Mouse (Mus musculus) limb, embryonic 14.5 days (tissue): ENCODE measurements around the gene Arl15. TPM values are rescaled to one million over a fixed set of nuclear protein-coding genes. Genes with fewer than 3 reads are reported as not detected.

ENCODE experiments used
- ATAC-seq: fragments of 200-750 bp; cut with Nextera tagmentation; 2 replicates; pipeline ENCODE4 v1.8.0; 2017; ENCODE audit warnings: low read depth, moderate number of reproducible peaks, moderate TSS enrichment; ENCODE audit not compliant: low FRiP score
- DNase-seq: peaks from one replicate; pipeline ENCODE4 v3.0.0-alpha.2; 2015; ENCODE audit warnings: low spot score
- H3K27ac ChIP-seq: fragments of 300-500 bp; sonication (generic); replicated peaks from 2 replicates; pipeline ENCODE4 v1.5.1; 2014; ENCODE audit warnings: low read depth, mild to moderate bottlenecking, low read length, moderate library complexity, mixed read lengths
- H3K27me3 ChIP-seq: fragments of 300-500 bp; sonication (generic); 2 replicates; pipeline ENCODE4 v1.6.1; 2014; ENCODE audit warnings: low read length, mixed read lengths; ENCODE audit not compliant: control insufficient read depth, insufficient read depth
- H3K36me3 ChIP-seq: fragments of 300-500 bp; sonication (generic); 2 replicates; pipeline ENCODE4 v1.6.1; 2014; ENCODE audit warnings: mild to moderate bottlenecking, low read length, moderate library complexity, mixed read lengths; ENCODE audit not compliant: control insufficient read depth, insufficient read depth
- H3K4me1 ChIP-seq: fragments of 300-500 bp; sonication (generic); 2 replicates; pipeline ENCODE4 v1.6.1; 2014; ENCODE audit warnings: antibody characterized with exemption, low read length, mixed read lengths; ENCODE audit not compliant: control insufficient read depth, insufficient read depth
- H3K4me2 ChIP-seq: fragments of 300-500 bp; sonication (generic); replicated peaks from 2 replicates; pipeline ENCODE4 v1.6.1; 2014; ENCODE audit warnings: low read depth, mild to moderate bottlenecking, low read length, moderate library complexity; ENCODE audit not compliant: severe bottlenecking
- H3K4me3 ChIP-seq: fragments of 300-500 bp; sonication (generic); replicated peaks from 2 replicates; pipeline ENCODE4 v1.5.1; 2014; ENCODE audit warnings: low read length
- H3K9ac ChIP-seq: fragments of 300-500 bp; sonication (generic); 2 replicates; pipeline ENCODE4 v1.6.1; 2014; ENCODE audit warnings: mild to moderate bottlenecking, low read depth, low read length, moderate library complexity; ENCODE audit not compliant: severe bottlenecking
- H3K9me3 ChIP-seq: fragments of 300-500 bp; sonication (generic); 2 replicates; pipeline ENCODE4 v1.6.1; 2016; ENCODE audit warnings: low read length; ENCODE audit not compliant: control insufficient read depth
- POLR2A ChIP-seq: fragments of 200-500 bp; IDR thresholded peaks from 2 replicates; pipeline ENCODE4 v1.8.0; 2012; ENCODE audit warnings: inconsistent platforms, mild to moderate bottlenecking, moderate library complexity, borderline replicate concordance; ENCODE audit not compliant: insufficient read depth, insufficient read length; ENCODE audit errors: extremely low read depth
- WGBS: fragments of 180-500 bp; shearing (Covaris S2); extraction: QIAGEN DNeasy Blood & Tissue Kit; methylation state at CpG from one replicate; pipeline ENCODE4 v1.1.7; 2014; 5-methylcytosine and 5-hydroxymethylcytosine counted together
- polyA plus RNA-seq, 2 experiments: library from polyadenylated mRNA; depleted of rRNA in 1 of 2; stranded (reverse) in 1 of 2; unstranded in 1 of 2; fragments of >200 nt; fragmentation: Nextera tagmentation in 1 of 2; extraction: Ambion mirVana in 1 of 2; gene quantifications; 2 replicates each; pipeline versions ENCODE4 v1.2.1 to v1.2.3; 2012 to 2014

Gene Arl15
- polyA plus RNA-seq, 2 experiments, result 10.1 to 10.7 TPM

DNA sequence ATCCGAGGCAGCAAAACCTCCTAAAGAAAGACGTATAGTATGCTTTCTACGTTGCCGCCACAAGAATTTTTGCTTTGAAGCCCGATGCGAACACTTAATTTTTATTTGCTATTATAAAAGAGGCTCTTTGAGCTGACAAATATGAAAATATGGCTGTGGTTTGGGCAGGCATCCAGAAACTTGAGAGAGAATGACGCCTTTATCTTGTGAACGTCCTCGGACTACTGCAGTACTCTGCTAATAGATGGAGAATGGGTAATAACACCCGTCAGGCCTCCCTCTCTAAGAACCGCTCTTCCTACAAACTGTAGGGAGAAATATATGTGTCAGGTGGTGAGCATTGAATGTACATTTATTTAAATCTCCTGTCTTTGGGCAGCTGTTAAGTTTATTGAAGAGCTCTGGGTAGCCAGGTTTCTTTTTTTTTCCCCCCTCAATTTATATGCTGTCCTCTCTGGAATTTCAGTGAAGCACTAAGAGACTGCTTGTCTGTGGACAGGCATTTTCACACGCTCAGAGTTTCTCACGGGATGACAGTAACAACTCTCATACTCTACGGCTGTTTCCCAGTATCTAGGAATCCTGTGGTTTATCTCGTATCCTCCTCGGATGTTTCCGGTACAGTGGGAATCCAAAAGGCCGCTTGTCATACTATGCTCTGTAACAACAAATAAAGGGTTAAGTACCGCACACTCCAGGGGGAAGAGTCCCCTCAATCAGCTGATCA, 324.0 kb downstream of the Arl15 start:
- H3K4me2 ChIP-seq, result no peak overlapping the region
- no peaks in the 10 kb centered on the region for H3K9me3 ChIP-seq
- no peaks in the 10 kb centered on the region for H3K36me3 ChIP-seq
- 0 out of 2 replicates have a peak overlapping the region, but pooled peaks have one; percentile 19 for H3K27ac ChIP-seq
- no peak overlapping the region for H3K4me3 ChIP-seq
- H3K4me1 ChIP-seq, result peaks cover 17% of the 10 kb centered on the region
- TF ChIP-seq POLR2A, result no peak
- no peak for ATAC-seq
- H3K9ac ChIP-seq, result no peak overlapping the region
- no peak for DNase-seq
- WGBS, result 65% methylated on average over 19 of the region's 19 CpGs
- no peaks in the 10 kb centered on the region for H3K27me3 ChIP-seq

DNA sequence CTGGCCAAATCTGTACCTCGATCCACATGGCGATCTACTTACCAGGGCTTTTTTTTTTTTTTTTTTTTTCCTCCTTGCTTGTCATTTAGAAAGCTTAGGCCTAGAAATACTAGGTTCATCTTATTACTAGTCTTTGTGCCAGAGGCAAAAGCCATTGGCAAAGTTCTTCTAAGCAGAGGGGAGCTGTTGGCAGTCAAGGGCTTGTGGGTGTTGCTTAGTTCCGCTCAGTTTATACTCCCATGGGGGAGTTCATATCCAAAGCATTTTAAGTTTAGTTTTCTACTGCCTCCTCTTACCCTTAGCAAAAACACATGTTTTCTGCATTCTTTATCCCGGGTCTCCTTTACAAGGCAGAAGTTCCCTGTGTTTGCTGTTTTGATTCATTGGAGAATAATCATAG, 325.5 kb downstream of the Arl15 start:
- Histone ChIP-seq H3K9me3 (no peaks in the 10 kb centered on the region), H3K27me3 (no peaks in the 10 kb centered on the region), H3K9ac (no peak overlapping the region), H3K4me1 (peaks cover 20% of the 10 kb centered on the region), H3K4me2 (no peak overlapping the region), H3K4me3 (no peak overlapping the region), H3K27ac (no peak overlapping the region), H3K36me3 (no peaks in the 10 kb centered on the region)
- ATAC-seq (no peak), DNase-seq (no peak)
- WGBS, result 72% methylated on average over 4 of the region's 4 CpGs
- no peak for TF ChIP-seq POLR2A

GRCm38 (mm10) chr13:114121591-114121990, 327.3 kb downstream of the Arl15 start:
- WGBS, result 91% methylated on average over 9 of the region's 9 CpGs
- no peak for ATAC-seq
- no peaks in the 10 kb centered on the region for H3K9me3 ChIP-seq
- no peak for TF ChIP-seq POLR2A
- H3K27me3 ChIP-seq, result no peaks in the 10 kb centered on the region
- H3K27ac ChIP-seq, result no peak overlapping the region
- no peak overlapping the region for H3K4me3 ChIP-seq
- peaks cover 25% of the 10 kb centered on the region for H3K4me1 ChIP-seq
- no peaks in the 10 kb centered on the region for H3K36me3 ChIP-seq
- no peak overlapping the region for H3K9ac ChIP-seq
- no peak for DNase-seq
- H3K4me2 ChIP-seq, result no peak overlapping the region

- Histone ChIP-seq H3K4me2 (no peak overlapping the region), H3K27me3 (no peaks in the 10 kb centered on the region), H3K4me3 (no peak overlapping the region), H3K9ac (no peak overlapping the region), H3K4me1 (peaks cover 21% of the 10 kb centered on the region), H3K27ac (no peak overlapping the region), H3K9me3 (0 out of 2 replicates have a peak, but pooled peaks cover 4% of the 10 kb centered on the region), H3K36me3 (no peaks in the 10 kb centered on the region)
- WGBS, result 84% methylated on average over 3 of the region's 3 CpGs
- no peak for TF ChIP-seq POLR2A
- ATAC-seq (no peak), DNase-seq (no peak)
Observed at GRCm38 (mm10) chr13:114123391-114123790, 329.1 kb downstream of the Arl15 start.

DNA sequence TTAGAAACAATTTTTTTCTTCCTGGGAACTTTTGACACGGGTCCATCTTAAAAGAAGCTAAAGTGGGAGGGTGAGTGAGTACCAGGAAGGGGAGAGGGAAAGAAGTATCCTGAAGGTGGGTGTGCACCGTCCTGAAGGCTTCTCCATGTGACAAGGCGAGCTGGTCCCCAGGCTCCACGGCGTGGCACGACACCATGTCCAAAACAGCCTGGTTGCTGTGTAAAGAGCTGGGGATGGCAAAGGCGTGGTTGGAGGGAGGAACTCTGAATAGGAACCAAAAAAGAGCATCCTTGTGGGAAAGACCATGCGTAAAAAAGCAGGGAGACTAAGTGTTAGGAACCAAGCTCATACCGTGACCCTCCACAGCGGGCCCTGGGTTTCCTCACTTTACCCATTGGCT, 330.1 kb downstream of the Arl15 start:
- Histone ChIP-seq H3K9ac (no peak overlapping the region), H3K4me3 (no peak overlapping the region), H3K27me3 (no peaks in the 10 kb centered on the region), H3K27ac (no peak overlapping the region), H3K4me2 (no peak overlapping the region), H3K36me3 (no peaks in the 10 kb centered on the region), H3K9me3 (0 out of 2 replicates have a peak, but pooled peaks cover 6% of the 10 kb centered on the region), H3K4me1 (peaks cover 11% of the 10 kb centered on the region; the same call in 1 of the 2 replicates)
- 88% methylated on average over 10 of the region's 10 CpGs for WGBS
- DNase-seq, result no peak
- no peak for ATAC-seq
- TF ChIP-seq POLR2A, result no peak

DNA sequence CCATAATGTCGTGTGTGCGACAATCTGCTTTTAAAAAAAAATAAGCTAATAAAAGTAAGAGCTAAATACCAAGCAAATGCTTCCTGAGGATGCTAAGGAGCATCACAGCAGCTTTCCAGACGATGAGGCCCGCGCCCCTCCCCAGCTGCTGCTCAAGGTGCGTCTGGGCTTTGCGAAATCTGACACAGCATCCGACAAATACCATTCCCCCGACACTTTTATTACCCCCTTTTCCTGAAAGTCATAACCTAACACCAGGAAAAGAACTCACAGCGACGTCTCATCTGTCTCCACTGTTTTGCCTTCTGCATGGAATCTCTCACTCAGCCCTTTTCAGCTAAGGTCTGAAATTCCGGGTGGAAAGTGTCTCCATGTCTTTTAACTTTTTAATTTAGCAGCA, 330.7 kb downstream of the Arl15 start:
- 16% methylated on average over 12 of the region's 12 CpGs for WGBS
- DNase-seq, result no peak
- no peak overlapping the region for H3K4me3 ChIP-seq
- no peak overlapping the region for H3K27ac ChIP-seq
- ATAC-seq, result no peak
- 0 out of 2 replicates have a peak, but pooled peaks cover 6% of the 10 kb centered on the region for H3K9me3 ChIP-seq
- no peaks in the 10 kb centered on the region for H3K36me3 ChIP-seq
- no peak for TF ChIP-seq POLR2A
- no peaks in the 10 kb centered on the region for H3K27me3 ChIP-seq
- H3K9ac ChIP-seq, result no peak overlapping the region
- H3K4me1 ChIP-seq, result peaks cover 9% of the 10 kb centered on the region; the same call in 1 of the 2 replicates
- H3K4me2 ChIP-seq, result no peak overlapping the region
